Mouse (Mus musculus) gastrocnemius, adult 8-10 months (tissue): ENCODE data around the gene Cpb1. TPM values are rescaled to one million over a fixed set of nuclear protein-coding genes. Genes with fewer than 3 reads are reported as not detected.

Source experiments
- DNase-seq, 2 experiments: peaks; one replicate each; pipeline ENCODE4 v3.0.0; 2022; ENCODE audit warnings: low spot score in 2 of 2
- total RNA-seq, 4 experiments: library from RNA; stranded (reverse); gene quantifications; 2 replicates each; pipeline ENCODE4 v1.2.4; 2022

Gene Cpb1
- total RNA-seq, result not detected

DNA sequence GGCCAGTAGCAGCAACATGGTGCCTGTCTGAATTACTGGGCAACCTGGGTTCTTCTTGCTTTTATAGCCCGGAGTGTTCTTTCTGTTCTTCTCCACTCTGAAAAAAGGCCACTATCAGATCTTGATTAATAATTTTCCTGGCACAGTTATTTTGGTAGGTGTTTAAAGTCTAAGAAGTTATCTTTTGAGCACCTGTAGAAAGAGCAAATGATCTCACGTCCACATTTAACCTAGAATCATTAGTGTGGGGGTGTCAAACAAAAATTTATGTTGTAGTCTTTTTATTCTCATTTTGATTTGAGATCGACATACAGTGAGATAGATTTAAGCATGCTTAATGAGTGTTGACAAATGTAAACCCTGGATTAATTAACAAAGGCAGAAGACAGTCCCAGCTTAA is at the start of gene Cpb1:
Gene Cpb1 (minus strand): TSS at position 101 of the 400 bp plus-strand sequence.
- DNase-seq, result no peak

DNA sequence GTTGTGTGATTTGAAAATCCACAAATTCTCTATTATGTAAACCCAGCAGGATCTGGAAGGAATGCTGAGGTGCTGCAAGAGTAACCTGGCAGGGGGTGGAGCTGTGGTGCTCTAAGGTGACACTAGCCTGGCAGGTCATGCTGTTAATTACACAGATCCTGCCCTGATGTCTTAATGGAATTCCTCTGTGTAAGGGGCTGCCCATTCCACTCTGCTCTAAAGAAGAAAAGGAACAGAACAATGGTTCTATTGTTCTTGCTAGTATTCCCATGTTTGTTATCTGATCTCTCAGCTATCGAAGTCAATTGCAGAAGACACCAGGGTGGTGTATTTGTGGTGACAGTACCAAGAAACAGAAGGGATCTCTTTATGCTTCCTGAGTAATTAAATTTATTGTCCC is 41.7 kb upstream of the Cpb1 start:
- DNase-seq, result no peak

DNA sequence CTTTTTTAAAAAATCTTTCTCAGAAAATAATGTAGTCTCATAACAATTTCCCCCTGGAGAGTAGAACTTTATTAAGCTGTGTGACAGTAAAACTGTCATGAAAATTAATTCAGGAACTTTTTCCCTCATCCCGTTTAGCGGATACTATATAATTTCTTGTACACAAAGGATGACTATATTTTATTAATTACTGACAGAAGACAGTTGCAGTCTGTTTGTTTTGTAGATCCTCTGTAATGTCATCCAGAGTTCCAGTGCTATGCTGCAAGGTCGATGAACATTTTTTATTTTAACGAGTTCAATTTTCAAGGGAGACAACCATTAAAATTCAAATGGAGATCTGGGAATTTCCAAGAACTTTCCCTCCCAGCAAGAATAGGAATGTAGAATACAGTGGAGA is 33.6 kb upstream of the Cpb1 start:
- no peak for DNase-seq

GRCm38 (mm10) chr3:20307256-20307655 is 31.7 kb upstream of the Cpb1 start:
- DNase-seq, result no peak

DNA sequence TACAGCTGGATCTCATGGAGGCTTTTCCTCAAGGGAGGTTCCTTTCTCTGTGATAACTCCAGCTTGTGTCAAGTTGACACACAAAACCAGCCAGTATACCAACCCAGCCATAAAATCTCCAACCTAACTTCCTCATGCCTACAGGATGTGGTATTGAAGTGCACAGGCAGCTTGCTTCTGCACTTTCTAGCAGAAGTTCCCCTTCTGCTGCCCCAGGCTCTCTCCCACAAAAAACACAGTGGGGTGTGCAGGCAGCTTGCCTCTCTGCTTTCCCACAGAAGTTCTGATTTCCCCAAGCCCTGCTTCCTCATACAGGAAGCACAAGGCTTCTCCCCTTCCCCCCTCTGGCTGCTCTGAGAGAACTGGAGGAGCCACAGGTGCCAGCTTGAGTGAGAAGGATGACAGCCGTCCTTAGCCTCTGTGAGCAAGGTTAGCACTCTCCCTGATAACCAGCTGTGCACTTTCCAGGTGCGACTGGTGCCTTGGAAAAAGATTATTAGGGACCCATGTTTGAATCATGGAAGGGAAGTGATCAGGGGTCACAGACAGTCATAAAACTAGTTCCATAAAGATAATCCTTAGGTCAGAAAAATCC is 29.3 kb upstream of the Cpb1 start:
- no peak for DNase-seq

DNA sequence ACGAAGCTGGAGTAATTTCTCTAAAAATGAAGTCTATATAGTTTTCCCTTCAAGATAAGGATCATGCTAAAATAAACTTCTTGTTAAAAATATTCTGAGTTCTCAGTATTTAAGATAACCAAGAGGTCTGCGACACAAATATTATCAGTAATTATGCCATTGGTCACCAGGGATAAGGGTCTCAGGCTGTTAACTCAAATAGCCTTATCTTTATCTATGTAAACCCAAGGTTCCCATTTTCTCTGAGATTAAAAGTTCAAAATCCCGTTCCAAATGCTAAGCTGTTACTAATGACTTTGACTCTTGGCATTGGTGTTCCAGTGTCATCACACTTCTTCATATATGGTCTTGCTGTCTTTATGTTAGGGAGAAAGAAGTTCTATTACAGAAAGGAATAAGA is 20.0 kb upstream of the Cpb1 start:
- no peak for DNase-seq

GRCm38 (mm10) chr3:20294542-20295348 is 19.2 kb upstream of the Cpb1 start:
- no peak for DNase-seq

GRCm38 (mm10) chr3:20291370-20291769 is 15.8 kb upstream of the Cpb1 start:
- no peak for DNase-seq

DNA sequence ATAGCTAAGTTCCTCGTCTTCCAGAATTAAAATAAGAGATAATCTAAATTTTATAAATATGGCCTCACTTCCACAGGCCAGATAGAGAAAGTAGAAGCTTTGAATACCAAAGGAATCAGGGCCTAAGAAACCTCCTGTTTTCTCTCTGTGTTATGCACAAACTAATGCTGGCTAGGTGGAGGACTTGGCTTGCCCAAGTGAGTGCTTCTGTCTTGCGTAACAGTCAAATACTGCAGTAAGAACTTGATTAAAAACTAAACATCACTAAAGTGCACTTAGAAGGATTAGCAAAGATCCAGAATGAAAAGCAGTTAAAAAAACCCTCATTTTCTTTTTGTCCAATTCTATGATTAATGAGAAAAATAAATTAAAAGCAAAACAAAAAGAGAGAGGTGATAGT is 13.2 kb upstream of the Cpb1 start:
- DNase-seq, result no peak

- no peak for DNase-seq
Observed at GRCm38 (mm10) chr3:20281796-20282195, 6.3 kb upstream of the Cpb1 start.

DNA sequence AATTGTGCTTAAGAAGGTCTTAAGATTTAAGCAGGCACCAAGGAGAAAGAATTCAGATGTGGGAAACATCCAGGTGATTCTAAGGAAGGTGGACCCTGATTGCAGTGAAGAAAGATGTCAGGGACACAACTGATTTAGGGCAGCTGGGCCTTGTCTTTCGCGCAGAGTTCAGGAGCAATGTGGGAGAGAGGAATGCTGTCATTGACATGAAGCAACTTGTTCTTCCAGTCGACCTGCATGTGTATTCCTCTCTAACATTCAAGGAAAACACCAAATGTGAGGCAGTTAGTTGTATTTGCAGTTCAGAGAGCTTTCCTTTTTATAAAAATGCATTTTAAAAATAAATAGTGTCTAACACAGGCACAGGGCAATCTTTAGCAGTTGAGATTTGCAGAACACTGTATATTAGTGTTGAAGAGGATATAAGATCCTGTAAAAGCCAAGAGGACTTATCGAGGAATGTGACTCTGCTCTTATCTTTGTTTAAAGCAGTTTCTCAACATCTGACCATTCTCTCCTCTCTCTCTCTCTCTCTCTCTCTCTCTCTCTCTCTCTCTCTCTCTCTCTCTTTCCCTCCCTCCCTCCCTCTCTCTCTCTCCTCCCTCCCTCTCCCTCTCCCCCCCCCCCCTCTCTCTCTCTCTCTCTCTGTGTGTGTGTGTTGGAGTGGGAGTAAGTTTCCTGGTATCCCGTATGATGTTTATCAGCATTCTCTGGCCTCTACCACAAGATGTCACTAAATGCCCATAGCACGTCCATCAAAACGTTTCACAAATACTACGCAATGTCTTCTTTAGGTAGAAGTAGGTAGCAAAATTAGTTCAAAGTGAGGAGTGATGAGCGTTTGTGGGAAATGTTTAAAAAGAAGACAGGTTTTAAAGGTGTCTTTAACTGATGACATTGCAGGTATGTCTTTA is 20.7 kb downstream of the Cpb1 start:
- no peak for DNase-seq

DNA sequence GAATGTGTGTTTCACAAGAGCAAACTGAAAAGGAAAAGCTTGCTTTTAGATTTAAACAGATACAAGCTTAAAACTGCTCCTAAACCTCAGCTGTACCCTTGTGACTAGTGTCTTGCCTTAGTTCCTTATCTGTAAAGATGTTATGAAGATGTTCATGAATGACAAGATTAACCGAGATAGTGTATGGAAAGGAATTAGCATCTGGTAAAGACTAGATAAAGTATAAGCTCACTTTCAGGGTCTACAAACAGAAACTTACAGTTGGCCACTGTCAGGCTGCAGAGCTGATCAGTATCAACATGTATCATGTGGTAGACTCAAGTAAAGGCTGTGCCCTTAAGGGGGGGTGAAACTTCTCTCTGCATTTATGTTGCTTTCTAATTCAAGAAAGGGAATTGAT is 31.6 kb downstream of the Cpb1 start:
- DNase-seq, result no peak

DNA sequence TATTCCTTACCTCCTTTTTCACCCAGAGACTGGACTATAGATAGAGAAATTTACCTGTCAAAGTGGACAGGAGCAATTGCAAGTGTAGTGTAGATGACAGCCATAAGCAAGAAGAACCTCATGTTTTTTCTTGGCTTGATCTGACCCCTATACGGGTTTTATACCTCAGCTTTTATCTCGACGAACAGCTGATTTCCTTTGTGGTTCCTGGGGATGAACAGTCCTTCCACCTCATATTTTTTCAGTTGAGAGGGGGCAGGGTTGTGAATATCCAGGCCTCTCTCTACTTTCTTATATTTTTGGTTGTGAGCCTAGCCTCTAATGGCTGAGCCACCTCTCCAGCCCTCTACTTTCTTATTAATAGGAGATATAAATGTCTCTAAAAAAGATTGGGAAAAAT is 33.5 kb downstream of the Cpb1 start, which contains the start of gene Cpa3:
Gene Cpa3 (minus strand): TSS at position 132 of the 400 bp plus-strand sequence.
- no peak for DNase-seq

DNA sequence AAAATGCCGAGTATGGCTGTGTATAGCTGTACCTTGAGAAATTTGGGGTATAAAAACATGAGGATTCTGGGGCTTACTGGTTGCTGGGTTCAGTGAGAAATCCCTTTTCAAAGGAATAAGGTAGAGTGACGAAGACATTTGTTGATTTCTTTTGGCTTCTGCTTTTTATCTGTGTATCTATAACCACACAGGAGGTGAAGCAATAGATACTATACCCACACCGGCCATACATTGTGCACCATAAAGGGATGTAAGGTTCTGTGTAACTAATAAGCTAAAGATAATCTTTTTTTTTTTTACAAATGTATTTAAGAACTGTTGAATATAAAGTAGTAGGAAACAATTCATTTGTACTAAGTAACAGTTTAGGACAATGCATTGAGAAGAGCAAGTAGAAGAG is 35.8 kb downstream of the Cpb1 start:
- DNase-seq, result no peak

- no peak for DNase-seq
Observed at GRCm38 (mm10) chr3:20236965-20237364, 38.6 kb downstream of the Cpb1 start.

- DNase-seq, result no peak
Observed at GRCm38 (mm10) chr3:20229027-20229426, 46.5 kb downstream of the Cpb1 start.

DNA sequence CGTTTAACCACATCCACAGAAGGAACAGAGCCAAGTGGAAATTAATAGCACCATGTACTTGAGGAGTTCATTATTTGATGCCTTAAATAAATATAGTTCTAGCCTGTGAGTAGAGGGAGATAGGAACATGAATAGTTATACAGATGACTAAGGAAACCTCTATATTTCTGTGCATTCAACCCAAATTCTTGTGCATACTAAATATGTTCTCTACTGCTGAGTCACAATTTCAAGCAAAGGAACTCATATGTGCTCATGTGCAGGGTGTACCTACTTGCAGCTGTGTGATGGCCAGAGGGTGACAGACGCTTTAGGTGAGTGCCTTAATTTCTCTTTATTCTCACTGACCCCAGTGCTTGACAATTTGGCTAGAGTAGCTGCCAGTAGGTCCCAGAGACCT is 50.1 kb downstream of the Cpb1 start:
- DNase-seq, result no peak

DNA sequence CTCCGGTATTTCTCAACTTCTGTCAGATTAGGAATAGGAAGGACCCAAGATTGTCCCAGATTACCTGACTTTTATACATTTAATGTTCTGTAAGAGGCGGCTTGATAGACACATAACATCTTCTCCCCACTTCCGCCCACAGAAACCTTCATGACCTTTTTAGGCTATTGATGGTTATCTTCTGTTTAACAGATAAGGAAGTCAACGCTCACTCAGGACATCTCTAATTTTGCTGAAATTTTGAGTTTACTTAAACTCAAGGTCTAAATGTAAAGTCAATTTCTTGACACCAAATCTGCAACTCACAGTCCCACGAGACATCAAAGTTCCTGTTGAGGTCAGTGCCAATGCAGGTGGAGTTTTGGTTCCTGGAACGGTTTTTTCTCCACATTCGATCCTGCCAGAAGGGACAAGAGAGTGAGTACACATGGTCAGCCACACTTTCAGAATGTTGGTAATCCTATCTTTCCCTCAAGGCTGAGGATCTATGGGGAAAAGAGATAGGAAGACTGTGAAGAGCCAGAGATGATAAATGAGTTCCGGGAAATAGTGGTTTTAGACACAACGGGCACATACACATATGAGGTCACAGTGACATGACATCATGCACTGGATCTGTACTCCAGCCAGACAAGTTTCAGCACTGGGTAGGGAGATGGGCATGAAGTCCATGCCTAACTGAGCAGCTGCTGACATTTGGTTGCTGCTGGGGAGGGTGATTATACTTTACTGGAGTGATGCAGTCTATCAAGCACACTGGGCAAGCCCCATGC is 52.4 kb downstream of the Cpb1 start:
- no peak for DNase-seq

- DNase-seq, result no peak
Observed at GRCm38 (mm10) chr3:20222136-20222535, 53.4 kb downstream of the Cpb1 start.

DNA sequence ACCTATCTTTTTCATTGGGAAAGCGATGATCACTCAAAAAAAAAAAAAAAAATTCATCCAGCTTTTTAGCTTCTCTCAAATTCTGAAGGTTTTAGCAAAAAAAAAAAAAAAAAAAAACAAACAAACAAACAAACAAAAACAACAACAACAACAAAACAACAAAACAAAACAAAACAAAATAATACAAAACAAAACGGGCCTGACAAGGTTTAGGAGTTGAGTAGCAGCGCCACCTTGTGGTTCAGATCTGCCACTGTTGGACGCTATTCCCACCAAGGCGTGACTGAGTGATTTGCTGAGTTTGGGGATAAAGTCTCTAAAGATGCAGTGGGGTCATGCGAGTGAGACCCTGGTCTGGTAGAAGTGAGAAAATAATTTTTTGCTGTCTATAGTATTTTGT is 76.7 kb downstream of the Cpb1 start:
- DNase-seq, result peak in 1 of 2 experiments; percentile 24
